Mouse (Mus musculus) embryo, embryonic 9.5 days (tissue): ENCODE measurements around the gene Car15.
A peak's percentile ranks its signal among the peaks of the same experiment; 100 is the strongest.

ENCODE experiments used
- DNase-seq: peaks from one replicate; pipeline ENCODE4 v3.0.0-alpha.2; 2017; ENCODE audit errors: extremely low spot score

Gene Car15

DNA sequence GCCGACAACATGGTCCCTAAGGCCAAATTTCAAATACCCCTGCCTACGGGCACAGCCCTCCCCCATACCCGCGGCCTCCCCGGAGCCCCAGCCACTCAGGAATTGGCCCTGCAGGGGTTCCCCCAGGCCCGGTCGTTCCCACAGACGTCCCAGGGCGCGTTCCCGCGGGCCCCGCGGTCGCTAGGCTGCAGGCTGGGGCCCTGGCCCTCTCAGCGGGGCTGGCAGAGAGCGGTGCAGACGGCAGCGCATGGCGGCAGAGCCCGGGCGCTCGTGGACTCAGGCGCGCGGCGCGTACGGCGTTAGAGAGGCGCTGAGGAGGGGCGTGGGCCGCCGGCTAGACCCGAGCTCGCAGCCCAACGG, 4.9 kb downstream of the Car15 start:
- DNase-seq: peak; percentile 47

DNA sequence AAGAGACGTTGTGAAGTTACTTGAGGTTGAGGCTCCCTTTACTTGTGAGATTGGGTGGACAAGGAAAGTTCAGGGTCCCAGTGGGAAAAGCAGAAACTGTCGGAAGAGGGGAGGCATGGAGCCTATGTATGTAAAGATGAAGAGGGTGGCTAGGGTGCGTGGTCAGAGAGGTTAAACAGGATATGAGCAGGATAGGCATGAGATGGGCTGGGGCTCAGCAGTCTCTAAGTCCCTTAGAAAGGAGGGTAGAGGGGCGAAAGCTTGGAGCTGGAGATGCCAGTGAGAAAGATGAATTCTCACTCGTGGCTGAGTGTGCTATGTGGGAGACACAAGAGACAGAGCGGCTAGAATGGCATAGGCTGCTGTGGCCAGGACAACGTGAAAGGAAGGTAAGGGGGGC, 5.3 kb downstream of the Car15 start, which contains the start of gene B830017H08Rik:
TSS of gene B830017H08Rik (plus strand) at position 301 of the 400 bp plus-strand sequence.
- no peak for DNase-seq

DNA sequence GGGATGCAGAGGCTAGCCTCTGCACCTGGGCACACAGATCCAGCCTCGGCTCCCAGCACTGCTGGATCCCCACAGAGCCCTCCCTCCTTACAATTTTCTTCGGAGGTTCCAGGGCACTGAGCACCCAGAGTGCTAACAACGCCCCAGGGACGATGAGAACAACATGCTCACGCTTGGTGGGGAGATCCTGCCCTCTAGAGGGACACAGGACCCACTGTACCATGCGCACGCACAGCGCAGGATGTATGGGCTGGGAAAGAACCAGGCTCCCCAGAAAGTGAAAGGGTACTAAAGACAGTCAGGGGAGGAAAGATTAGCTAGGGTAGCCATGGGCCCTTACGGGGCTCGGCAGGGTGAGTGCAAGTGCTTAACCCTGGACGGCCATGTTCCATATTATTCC, 6.4 kb downstream of the Car15 start:
- DNase-seq: no peak

DNA sequence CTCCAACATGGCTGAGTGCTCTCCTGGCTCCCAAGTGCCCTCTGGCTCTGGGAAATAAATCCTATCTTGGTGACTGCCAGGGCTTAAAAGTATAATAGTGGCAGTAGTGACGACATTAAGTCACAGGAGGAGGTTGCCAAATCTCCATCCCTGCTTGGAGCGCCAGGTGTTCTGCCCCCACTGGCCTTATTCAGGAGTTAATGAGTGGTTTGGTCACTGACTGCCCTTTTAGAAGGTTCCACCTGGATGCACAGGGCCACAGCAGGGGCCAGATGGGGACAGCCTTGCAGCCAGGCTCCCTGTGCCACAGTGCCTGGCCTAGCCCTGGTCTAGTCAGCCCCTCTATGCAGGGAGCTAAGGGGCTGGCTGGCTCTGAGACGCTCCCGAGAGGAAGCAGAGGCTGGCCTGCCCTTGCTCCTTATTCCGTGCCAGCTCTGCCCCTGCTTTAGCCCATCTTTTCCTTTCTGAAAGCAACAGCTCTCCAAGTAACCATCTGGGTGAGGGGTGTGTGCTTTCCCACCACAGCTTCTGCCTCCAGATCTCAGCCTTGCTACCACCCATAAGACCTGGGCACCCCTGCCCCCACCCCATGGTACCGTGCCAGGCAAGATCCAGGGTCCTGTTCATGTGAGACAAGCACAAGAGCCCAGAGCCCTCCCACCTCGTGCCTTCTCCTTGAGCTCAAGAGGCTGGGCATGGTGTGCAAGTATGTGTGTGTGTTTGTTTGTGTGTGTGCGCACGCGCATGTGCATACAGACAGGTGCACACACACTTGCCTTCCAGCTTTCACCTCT, 7.6 kb downstream of the Car15 start:
- no peak for DNase-seq

DNA sequence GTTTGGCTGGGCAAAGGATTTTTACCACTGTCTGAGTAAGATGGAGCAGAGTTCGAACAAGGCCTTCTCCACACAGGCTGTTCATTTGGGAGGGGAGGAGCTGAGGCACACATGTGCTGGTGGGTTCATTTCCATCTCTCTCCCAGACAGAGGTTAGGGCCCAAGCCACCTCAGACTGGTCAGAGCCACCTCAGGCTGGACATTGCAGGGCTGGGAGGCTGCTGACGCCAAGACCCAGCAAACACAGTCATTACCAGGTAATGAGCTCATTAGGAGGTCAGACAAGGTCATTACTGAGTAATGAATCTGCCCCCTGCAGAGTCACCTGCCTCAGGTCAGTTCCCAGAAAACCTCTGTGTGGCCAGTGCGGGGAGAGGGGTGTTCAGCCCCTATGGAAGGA, 9.3 kb downstream of the Car15 start:
- no peak for DNase-seq

DNA sequence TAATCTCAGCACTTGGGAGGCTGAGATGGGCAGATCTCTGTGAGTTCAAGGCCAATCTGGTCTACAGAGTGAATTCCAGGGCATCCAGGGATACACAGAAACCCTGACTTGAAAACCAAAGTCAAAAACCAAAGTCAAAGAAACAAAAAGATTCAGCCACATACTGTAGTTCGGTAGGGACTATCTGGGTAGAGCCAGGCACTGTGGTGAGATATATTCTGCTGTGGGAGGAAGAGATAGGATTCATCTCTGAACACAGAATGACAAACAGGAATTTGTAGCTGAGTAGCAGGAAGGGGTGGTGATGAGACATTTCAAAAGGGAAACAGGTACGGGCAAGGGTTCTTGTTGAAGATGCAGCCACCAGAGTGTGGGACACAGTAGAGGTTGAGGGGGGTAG, 9.9 kb downstream of the Car15 start:
- no peak for DNase-seq

DNA sequence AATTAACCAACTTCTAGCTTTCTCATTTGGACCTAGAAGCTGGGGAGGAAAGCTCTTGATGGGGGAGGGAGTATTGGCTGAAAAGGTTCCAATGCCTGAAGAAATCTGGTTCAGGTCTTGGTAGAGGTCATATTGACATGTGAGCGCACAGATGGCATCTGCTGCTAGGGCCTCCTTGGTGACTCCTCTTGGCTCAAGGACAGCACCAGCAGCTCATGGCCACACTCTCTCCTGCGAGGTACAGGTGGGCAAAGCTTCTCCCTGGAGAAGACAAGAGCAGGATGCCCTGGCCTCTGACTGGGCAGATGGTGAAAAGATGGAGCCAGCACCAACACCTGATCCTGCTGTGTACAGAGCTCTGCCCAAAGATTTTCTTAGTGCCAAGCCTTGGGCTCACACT, 11.7 kb downstream of the Car15 start:
- no peak for DNase-seq

DNA sequence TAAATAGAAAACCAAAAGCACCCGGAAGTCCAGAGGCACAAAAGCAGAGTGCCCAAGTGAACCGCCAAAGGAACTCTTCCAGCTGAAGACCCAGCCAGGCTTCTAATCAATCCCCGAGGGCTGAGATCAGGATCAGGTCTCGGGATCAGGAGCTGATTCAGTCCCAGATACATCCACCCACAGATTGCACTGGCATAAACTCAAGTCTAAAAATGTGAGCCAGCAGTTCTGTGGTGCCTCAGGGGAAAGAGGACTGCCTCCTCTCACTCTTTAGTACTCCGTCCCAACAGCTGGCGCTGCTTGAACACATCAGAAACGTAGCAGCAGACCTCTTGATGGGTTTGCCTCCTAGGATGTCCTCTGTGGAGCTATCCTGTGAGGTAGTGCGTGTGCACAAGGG, 21.6 kb downstream of the Car15 start:
- DNase-seq: no peak

DNA sequence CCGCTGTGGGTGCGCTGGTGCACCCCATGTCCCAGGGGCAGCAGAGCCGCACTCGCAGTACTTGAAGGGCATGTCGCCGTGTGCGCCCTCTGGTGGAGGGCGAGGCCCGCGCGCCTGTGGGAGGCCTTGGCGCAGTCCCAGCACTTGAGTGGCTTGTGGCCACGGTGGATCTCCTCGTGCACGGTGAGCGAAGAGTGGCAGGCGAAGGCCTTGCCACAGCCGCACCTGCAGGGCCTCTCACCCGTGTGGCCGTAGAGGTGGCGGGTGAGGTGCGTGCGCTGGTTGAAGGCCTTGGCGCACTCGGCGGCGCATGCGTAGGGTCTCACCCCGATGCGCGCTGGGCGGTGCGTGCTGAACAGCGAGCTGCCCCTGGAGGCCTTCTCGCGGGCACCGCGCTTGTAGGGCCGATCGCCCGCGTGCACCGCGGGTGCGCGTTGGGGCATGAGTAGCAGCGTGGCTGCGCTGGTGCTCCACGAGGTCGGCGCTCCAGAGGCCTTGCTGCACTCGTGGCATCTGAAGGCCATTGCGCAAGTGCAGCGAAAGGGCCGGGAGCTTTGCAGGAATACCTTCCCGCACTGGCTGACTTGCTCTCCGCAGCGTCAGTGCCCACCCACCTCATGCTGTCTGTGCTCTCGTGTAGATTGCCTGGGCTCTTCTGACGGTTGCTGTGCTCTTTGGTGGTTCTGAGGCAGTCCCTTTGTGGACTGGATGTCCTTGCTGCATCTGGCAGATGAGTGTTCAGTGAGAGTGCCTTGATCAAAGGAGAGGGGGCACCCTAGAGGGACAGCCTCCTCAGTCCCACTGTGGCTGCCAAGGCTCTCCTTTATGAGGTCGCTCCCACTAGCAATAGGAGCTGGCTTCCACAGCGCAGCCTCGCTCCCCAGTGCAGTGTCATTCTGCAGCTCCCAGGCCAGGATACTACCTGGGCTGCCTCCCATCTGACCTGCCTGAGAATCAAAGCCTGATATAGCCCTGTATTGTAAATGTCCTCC, 22.5 kb downstream of the Car15 start:
- DNase-seq: peak; percentile 88

DNA sequence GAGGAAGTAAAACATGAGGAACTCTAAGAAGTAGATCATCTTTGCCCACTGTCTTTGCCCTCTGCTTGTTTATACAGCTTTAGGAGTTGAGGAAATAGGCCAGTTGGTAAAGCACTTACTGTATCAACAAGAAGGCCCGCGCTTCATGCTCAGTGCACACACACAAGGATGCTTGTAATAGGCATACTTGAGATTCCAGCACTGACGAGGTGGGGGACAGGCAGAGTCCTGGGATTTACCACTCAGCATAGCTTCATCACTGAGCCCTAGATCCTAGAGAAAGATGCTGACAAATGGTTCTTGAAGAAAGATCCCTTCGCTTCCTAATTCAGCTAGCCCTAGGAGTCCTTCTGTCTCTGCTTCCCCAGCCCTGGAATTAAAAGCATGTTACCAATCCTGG, 25.0 kb downstream of the Car15 start:
- no peak for DNase-seq

DNA sequence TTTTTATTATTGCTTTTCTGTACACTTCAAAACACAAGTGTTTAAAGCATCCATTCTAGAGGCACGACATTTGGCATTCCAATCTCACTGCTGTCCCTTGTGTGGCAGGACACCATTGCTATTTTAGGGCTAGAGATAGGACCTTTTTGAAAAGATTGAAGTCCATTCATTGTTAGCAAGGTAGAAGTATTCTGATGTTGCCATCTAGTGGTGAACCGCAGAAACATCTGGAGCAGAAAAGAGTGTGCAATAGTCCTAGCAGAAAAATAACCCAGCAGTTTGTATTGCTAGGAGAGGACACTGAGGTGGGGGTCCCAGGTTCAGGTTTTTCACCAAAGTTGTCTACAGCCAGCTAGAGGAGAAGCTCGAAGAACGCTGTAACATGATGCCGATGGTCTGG, 26.0 kb downstream of the Car15 start:
- no peak for DNase-seq

DNA sequence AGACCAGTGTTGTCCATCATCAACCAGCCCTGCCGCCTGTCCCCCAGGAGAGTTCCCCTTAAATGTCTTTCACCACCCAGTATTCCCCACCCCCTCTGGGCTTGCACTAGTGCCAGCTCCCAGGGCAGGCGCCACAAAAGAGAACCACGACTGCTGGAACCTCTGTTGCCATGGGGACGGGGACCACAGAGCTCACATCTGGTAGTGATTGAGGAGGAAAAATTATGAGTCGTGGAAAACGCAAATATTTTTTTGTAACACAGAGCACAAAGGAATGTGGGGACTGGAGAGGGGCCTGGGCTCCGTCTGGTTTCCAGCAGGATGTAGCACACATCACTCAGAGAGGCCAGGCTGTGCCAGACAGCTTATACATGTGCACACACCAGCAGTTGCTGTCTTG, 28.5 kb downstream of the Car15 start:
- peak; percentile 64 for DNase-seq

DNA sequence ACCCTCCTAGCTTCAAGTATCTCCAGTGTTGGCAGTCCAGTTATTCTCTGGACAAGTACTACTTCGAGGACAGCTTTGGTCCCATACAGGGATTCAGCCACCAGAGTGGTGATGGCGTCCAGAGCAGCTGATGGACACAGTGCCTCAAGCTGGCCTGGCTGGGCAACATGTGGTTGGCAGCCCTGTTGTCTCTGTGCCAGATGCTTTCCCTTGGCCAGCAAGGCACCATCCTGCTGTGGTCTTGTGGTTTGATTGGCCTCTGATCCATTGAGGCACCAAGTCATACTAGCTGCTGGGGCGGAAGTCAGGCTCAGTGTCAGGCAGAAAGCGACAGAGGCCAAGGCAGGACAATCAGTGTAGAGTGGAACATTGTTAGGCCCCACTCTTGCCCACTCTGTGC, 29.0 kb downstream of the Car15 start:
- DNase-seq: no peak

DNA sequence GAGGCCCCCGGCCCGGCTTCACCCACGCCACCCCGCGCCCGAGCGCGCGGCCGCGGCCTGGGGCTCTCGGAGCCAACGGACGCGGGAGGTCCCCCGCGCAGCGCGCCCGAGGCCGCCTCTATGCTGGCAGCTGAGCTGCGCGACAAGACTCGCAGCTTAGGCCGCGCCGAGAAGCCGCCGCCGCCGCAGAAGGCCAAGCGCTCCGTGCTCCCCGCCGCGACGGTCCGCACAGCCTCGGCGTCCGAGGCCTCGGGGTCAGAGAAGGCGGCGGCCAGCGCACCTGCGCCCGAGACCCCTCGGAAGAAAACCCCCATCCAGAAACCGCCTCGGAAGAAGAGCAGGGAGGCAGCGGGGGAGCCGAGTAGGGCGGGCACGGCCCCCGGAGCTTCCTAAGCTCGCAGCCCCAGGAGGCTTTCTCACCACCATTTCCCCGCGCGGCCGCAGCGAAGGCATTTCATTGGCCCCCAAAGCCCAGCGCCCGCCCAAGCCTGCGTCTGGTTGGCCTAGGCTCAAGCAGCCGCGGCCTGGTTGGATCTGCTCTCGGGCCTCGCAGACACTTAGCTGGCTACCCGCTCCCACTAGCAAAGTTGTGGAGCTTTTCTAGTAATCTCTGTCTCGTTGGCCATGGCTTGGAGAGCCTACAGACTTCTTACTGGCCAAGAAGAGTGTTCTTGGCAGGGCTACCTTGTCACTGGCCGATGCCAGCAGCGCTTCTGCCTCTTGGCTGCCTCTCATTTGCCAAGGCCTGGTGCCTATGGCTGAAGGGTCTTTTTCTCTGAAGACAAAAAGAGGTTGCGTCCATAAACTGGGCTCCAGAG, 30.8 kb downstream of the Car15 start:
- peak; percentile 90 for DNase-seq

DNA sequence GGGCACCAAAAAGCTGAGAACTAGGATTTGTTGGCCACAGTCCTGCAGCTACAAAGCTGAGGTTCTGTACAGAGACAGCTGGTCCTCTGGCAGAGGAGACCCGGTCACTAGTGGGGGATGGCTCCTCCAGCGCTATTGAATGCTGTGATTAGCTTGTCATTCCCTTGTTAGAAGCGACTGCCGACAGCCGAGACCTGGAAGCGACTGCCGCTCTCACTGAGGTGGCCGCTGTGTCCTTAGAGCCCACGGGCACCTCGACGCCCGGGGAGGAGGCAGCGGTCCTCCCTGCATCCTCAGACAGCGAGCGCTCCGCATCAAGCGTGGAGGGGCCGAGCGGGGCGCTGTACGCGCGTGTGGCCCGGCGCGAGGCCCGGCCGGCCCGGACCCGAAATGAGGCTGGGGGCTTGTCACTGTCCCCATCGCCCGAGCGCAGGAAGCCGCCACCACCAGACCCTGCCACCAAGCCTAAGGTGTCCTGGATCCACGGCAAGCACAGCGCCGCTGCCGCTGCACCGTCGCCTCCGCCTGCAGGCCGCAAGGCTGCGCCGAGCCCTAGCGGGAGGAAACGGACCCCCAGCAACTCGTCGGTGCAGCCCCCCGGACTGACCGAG, 31.5 kb downstream of the Car15 start:
- peak; percentile 73 for DNase-seq

DNA sequence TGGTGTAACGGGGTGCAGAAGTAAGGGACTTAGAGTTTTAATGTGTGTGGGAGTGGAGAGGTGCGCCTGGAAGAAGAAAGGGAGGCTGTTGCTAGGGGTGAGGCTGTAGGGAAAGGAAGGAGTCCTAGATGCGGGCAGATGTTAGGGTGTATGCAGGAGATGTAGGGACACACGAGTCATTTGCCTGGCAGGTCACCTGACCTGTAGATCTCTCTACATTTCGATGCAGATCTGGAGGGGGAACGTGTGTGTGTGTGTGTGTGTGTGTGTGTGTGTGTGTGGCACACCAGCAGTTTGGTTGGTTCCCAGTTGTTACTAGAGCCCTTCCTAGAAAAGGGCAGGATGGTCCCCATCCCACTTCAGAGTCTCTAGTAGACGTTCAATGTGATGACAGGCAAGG, 33.2 kb downstream of the Car15 start:
- DNase-seq: no peak

DNA sequence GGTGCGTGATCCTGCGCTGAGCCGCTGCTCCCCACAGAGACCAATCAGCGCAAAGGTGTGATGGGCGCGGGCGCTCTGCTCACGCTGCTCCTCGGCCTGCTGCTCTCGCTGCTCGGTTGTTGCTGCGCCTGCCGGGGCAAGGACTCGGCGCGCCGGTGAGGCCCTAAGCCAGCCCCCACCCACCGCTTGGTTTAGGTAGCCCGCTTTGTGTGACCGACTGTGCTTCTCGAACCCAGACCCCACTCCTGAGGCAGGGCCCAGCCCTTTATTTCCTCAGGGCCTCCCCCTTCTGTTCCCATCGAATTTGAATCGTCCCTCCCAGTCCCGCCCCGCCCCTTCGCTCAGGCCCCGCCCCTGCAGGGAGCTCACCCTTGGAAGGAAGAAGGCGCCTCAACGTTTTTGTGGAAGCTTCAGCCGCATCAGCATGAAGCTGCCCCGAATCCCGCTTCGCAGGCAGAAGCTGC, 33.7 kb downstream of the Car15 start:
- DNase-seq: peak; percentile 82

DNA sequence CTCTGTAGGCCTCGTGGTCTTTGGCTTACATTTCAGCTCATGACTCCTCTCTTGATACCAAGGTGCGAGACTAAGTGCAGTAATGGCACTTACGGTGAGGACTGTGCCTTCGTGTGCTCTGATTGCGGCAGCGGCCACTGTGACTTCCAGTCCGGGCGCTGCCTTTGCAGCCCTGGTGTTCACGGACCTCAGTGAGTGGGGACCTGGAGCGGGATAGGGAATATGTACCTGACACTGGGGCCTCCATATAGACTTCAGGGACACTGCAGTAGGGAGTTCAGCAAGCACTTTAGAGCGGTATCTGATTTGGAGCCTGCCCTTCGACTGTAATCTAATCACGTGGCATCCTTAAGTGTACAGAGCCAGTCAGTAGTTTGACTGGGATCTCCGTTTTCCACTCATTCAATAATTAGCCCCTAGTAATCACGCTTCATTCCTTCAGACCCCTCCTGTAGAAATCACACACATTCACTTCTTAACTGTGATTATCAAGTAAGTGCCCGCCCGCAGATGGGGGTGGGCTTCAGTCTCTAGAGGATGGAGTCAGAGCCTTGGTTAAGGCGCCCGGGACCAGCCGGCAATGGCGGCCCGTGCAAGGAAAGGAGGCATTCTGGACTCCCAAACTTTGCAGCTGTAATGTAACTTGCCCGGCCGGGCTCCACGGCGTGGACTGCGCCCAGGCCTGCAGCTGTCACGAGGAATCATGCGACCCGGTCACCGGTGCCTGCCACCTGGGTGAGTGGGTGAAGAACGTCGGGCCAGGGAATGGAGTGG, 34.3 kb downstream of the Car15 start:
- DNase-seq: peak; percentile 47

DNA sequence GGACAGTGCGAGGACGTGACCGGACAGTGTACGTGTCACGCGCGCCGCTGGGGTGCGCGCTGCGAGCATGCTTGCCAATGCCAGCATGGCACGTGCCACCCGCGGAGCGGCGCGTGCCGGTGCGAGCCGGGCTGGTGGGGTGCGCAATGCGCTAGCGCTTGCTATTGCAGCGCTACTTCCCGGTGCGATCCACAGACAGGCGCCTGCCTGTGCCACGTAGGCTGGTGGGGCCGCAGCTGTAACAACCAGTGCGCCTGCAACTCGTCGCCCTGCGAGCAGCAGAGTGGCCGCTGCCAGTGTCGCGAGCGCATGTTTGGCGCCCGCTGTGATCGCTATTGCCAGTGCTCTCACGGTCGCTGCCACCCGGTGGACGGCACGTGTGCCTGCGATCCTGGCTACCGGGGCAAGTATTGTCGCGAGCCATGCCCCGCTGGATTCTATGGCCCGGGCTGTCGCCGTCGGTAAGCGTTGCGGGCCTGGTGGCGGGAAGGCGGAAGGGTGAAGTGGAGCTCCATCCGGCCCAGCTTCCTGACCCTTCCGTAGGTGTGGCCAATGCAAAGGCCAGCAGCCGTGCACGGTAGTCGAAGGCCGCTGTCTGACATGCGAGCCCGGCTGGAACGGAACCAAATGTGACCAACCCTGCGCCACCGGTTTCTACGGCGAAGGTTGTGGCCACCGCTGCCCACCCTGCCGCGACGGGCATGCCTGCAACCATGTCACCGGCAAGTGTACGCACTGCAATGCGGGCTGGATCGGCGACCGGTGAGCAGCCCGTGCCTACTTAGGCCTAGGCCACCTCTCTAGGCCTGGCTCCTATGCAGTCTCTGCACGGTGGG, 35.1 kb downstream of the Car15 start:
- DNase-seq: peak; percentile 48

DNA sequence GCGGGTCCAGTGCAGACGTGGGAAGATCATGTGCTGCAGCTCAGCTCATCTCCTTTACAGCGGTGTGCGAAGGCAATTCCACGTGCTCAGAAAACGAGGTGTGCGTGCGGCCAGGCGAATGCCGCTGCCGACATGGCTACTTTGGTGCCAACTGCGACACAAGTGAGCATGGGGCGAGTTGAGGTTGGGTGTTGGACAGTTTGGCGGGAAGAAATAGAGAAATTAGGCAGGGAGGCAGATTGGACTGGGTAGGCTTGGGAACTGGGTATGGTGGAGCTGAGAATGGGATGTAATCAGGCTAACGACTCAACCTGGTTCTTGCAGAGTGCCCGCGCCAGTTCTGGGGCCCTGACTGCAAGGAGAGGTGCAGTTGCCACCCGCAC, 35.7 kb downstream of the Car15 start:
- DNase-seq: no peak
